Mouse (Mus musculus): ENCODE measurements at regions not wholly inside any gene's neighbourhood (a gene's known extent, or its start where the extent isn't known, plus 50 kb on each side); places are given as distances from the start of the nearest gene placed in this dataset.

DNA sequence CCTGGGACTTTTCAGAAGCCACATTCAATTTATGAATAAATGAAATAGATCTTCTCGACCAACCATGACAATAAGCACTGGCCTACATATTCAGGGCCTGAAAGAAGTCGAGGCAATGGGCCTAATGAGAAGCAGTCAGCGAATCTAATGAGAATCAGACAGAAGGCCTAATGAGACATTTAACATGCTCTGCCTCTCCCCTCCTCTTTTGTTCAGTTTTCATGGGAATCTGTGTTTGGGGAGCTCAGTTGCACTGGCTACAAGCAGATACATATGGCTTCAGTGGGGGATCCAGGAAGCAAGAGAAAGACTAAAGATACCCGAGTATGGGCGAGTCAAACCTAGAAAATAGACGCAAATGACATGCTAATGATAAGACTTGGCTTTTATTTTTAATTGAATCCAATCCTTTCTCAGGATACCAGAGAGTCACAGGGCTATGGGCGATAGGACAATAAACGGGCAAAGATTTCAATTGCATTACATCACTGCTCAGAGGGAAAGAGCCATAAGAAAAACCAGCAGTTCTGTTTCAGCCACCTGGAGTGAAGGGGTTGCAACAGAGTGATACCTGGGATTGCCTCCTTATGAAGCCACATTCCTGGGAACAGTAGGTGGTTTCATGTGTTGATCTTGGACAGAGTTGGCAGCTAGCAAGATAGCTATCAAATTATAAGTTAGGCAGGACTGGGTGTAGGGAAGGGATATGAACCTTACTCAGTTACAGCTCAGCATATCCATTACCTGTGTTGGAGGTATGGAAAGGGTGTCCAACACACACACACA, 751.3 kb downstream of the Inhba start:
- Histone ChIP-seq H3K36me3 (ENCODE audit: control insufficient read depth, insufficient read depth) (no peaks in the 10 kb centered on the region), H3K79me2 (ENCODE audit: control insufficient read depth, insufficient read depth) (no peaks in the 10 kb centered on the region), H3ac (ENCODE audit: control insufficient read depth, insufficient read length, low read depth) (no peak overlapping the region), H3K4me3 (ENCODE audit: insufficient read depth, poor library complexity, severe bottlenecking) (no peak overlapping the region), H3K27me3 (ENCODE audit: control insufficient read depth, insufficient read depth, insufficient read length) (no peaks in the 10 kb centered on the region), H3K79me3 (ENCODE audit: low read depth) (no peaks in the 10 kb centered on the region)
- TF ChIP-seq MYOD1 (IDR thresholded peaks at IDR 0.05; ENCODE audit: control insufficient read depth, insufficient read length, low read depth) = no peak
- no peak for TF ChIP-seq FOSL1 (IDR thresholded peaks at IDR 0.05; ENCODE audit: insufficient read depth, low read length, poor library complexity, severe bottlenecking)
- no peak for TF ChIP-seq CEBPB (IDR thresholded peaks at IDR 0.05; ENCODE audit: low read depth)
- no peak for TF ChIP-seq MYOG (IDR thresholded peaks at IDR 0.05; ENCODE audit: control insufficient read depth, extremely low read depth, insufficient read length)
- TF ChIP-seq USF1 (IDR thresholded peaks at IDR 0.05; ENCODE audit: low read depth) = no peak
- TF ChIP-seq CTCF (IDR thresholded peaks at IDR 0.05; ENCODE audit: control insufficient read depth, insufficient read depth, insufficient read length) = no peak
- no peak for TF ChIP-seq MAX (IDR thresholded peaks at IDR 0.05)

DNA sequence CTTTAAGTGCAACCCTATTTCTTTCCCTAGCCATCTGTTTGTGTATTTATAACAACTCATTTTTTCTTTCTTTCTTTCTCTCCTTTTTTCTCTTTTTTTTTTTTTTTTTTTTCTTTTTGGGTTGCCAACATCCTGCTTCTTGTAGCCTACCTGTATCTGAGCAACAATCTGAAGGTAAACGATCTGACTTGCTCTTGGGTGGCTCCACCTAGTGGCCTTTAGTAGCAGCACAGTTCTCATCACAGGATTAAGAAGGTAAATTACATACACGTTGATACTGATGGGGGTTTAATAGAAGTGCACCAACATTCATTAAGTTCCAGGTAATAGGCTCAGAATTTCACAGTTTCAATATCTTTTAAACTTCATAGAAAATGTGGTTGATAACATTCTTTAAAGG, 752.1 kb downstream of the Inhba start:
- peak; percentile 23 for TF ChIP-seq CTCF (IDR thresholded peaks at IDR 0.05; ENCODE audit: control insufficient read depth, insufficient read depth, insufficient read length)
- TF ChIP-seq FOSL1 (IDR thresholded peaks at IDR 0.05; ENCODE audit: insufficient read depth, low read length, poor library complexity, severe bottlenecking) = no peak
- no peaks in the 10 kb centered on the region for H3K79me2 ChIP-seq (ENCODE audit: control insufficient read depth, insufficient read depth)
- no peak overlapping the region for H3ac ChIP-seq (ENCODE audit: control insufficient read depth, insufficient read length, low read depth)
- no peaks in the 10 kb centered on the region for H3K36me3 ChIP-seq (ENCODE audit: control insufficient read depth, insufficient read depth)
- H3K27me3 ChIP-seq (ENCODE audit: control insufficient read depth, insufficient read depth, insufficient read length) = no peaks in the 10 kb centered on the region
- no peaks in the 10 kb centered on the region for H3K79me3 ChIP-seq (ENCODE audit: low read depth)
- no peak overlapping the region for H3K4me3 ChIP-seq (ENCODE audit: insufficient read depth, poor library complexity, severe bottlenecking)

DNA sequence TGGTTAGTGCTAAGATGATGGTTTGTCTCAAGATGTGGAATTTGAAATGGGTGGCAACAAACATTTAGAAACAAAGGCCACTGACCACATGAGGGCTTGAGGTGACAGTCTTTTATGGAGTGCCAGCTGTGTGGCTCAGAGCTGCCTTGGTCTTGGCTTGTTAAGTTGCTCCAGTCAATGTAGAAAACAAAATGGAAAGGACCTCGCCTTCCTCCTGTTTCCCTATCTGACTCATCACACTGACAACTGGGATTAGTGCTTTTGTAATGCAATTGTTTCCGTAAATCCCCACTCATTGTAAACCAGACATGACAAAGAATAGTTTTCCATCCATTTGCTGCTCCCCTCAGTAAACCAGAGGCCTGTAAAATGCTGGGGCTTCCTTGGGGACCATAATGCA, 757.8 kb downstream of the Inhba start:
- no peak for TF ChIP-seq MYOG (IDR thresholded peaks at IDR 0.05; ENCODE audit: control insufficient read depth, extremely low read depth, insufficient read length)
- TF ChIP-seq USF1 (IDR thresholded peaks at IDR 0.05; ENCODE audit: low read depth) = no peak
- no peak for TF ChIP-seq FOSL1 (IDR thresholded peaks at IDR 0.05; ENCODE audit: insufficient read depth, low read length, poor library complexity, severe bottlenecking)
- TF ChIP-seq CEBPB (IDR thresholded peaks at IDR 0.05; ENCODE audit: low read depth) = no peak
- no peak for TF ChIP-seq CTCF (IDR thresholded peaks at IDR 0.05; ENCODE audit: control insufficient read depth, insufficient read depth, insufficient read length)
- TF ChIP-seq MAX (IDR thresholded peaks at IDR 0.05) = no peak
- TF ChIP-seq MYOD1 (IDR thresholded peaks at IDR 0.05; ENCODE audit: control insufficient read depth, insufficient read length, low read depth) = no peak
- no peak overlapping the region for H3K4me3 ChIP-seq (ENCODE audit: insufficient read depth, poor library complexity, severe bottlenecking)
- H3K27me3 ChIP-seq (ENCODE audit: control insufficient read depth, insufficient read depth, insufficient read length) = no peaks in the 10 kb centered on the region
- no peaks in the 10 kb centered on the region for H3K79me2 ChIP-seq (ENCODE audit: control insufficient read depth, insufficient read depth)
- H3ac ChIP-seq (ENCODE audit: control insufficient read depth, insufficient read length, low read depth) = no peak overlapping the region
- H3K36me3 ChIP-seq (ENCODE audit: control insufficient read depth, insufficient read depth) = no peaks in the 10 kb centered on the region
- no peaks in the 10 kb centered on the region for H3K79me3 ChIP-seq (ENCODE audit: low read depth)

DNA sequence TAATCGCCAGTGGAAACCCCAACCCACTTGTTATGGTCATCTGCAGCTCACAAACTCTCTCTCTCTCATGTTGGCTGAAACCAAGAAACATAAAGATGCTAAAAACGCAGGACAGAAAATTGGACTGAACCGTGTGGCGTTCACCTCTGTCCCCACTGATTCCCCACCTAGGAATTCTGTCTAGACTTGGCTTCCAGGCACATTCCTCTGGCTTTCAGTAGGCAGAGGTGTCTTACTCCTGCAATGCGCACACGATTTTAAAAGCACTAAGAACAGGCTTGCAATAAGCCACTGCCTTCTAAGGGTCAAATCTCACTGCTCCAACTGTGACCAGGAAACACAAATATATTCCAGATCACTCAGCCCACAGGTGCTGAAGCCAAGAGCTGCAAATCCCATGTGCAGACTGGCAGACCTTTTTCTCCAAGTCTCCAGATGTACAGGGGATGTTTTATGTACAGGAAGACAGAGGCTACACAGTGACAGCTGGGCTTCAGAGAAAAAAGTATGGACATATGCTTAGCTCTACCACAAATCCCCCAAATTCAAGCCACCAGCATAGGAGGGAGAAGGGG, 758.3 kb downstream of the Inhba start:
- no peak for TF ChIP-seq USF1 (IDR thresholded peaks at IDR 0.05; ENCODE audit: low read depth)
- TF ChIP-seq MYOG (IDR thresholded peaks at IDR 0.05; ENCODE audit: control insufficient read depth, extremely low read depth, insufficient read length) = no peak
- TF ChIP-seq MYOD1 (IDR thresholded peaks at IDR 0.05; ENCODE audit: control insufficient read depth, insufficient read length, low read depth) = no peak
- TF ChIP-seq MAX (IDR thresholded peaks at IDR 0.05) = no peak
- no peak for TF ChIP-seq CEBPB (IDR thresholded peaks at IDR 0.05; ENCODE audit: low read depth)
- no peak for TF ChIP-seq FOSL1 (IDR thresholded peaks at IDR 0.05; ENCODE audit: insufficient read depth, low read length, poor library complexity, severe bottlenecking)
- TF ChIP-seq CTCF (IDR thresholded peaks at IDR 0.05; ENCODE audit: control insufficient read depth, insufficient read depth, insufficient read length) = no peak
- Histone ChIP-seq H3K79me3 (ENCODE audit: low read depth) (no peaks in the 10 kb centered on the region), H3K4me3 (ENCODE audit: insufficient read depth, poor library complexity, severe bottlenecking) (no peak overlapping the region), H3K27me3 (ENCODE audit: control insufficient read depth, insufficient read depth, insufficient read length) (no peaks in the 10 kb centered on the region), H3K79me2 (ENCODE audit: control insufficient read depth, insufficient read depth) (no peaks in the 10 kb centered on the region), H3ac (ENCODE audit: control insufficient read depth, insufficient read length, low read depth) (no peak overlapping the region), H3K36me3 (ENCODE audit: control insufficient read depth, insufficient read depth) (no peaks in the 10 kb centered on the region)

DNA sequence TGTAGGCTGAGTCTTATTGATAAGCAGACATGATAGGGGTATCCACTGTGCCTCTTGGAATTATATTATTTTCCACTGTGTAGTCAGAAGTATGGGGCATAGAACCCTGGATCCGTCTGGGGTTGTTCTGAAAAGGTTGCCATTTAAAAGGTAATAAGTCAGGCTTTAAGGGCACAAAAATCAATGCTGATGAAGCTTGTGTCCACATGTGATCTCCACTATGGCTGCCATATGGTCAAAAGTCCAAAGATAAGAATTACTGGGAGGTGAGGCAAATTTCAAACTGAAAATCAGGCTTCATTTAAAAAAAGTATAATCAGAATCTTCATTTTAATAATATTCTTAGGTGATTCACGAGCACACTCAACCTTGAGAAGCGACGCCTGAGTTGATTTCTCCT, 760.2 kb downstream of the Inhba start:
- H3ac ChIP-seq (ENCODE audit: control insufficient read depth, insufficient read length, low read depth) = no peak overlapping the region
- no peaks in the 10 kb centered on the region for H3K79me3 ChIP-seq (ENCODE audit: low read depth)
- TF ChIP-seq CTCF (IDR thresholded peaks at IDR 0.05; ENCODE audit: control insufficient read depth, insufficient read depth, insufficient read length) (no peak), MYOG (IDR thresholded peaks at IDR 0.05; ENCODE audit: control insufficient read depth, extremely low read depth, insufficient read length) (no peak), FOSL1 (IDR thresholded peaks at IDR 0.05; ENCODE audit: insufficient read depth, low read length, poor library complexity, severe bottlenecking) (no peak), USF1 (IDR thresholded peaks at IDR 0.05; ENCODE audit: low read depth) (no peak)
- no peaks in the 10 kb centered on the region for H3K79me2 ChIP-seq (ENCODE audit: control insufficient read depth, insufficient read depth)
- no peak overlapping the region for H3K4me3 ChIP-seq (ENCODE audit: insufficient read depth, poor library complexity, severe bottlenecking)
- no peaks in the 10 kb centered on the region for H3K36me3 ChIP-seq (ENCODE audit: control insufficient read depth, insufficient read depth)
- H3K27me3 ChIP-seq (ENCODE audit: control insufficient read depth, insufficient read depth, insufficient read length) = no peaks in the 10 kb centered on the region

DNA sequence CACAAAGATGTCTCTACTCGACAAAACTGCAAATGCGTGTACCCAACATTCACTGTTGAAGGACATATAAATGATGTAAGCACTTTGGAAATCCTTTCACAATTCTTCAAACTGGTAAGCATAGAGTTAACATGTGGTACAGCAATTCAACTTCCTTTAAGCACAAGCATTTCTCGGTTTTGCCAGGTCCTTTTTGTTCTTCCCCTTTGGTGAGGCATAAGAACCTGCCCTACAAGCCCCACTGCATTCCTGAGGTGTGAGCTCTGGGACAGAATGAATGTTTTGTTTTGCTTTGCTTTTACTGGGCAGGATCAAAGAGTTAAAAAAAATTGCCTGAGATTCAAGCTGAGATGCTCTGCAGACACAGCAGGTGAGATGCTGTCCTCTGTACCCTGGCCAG, 793.9 kb downstream of the Inhba start:
- H3ac ChIP-seq (ENCODE audit: control insufficient read depth, insufficient read length, low read depth) = no peak overlapping the region
- no peaks in the 10 kb centered on the region for H3K36me3 ChIP-seq (ENCODE audit: control insufficient read depth, insufficient read depth)
- no peaks in the 10 kb centered on the region for H3K27me3 ChIP-seq (ENCODE audit: control insufficient read depth, insufficient read depth, insufficient read length)
- no peak overlapping the region for H3K4me3 ChIP-seq (ENCODE audit: insufficient read depth, poor library complexity, severe bottlenecking)
- TF ChIP-seq CTCF (IDR thresholded peaks at IDR 0.05; ENCODE audit: control insufficient read depth, insufficient read depth, insufficient read length) = no peak
- no peaks in the 10 kb centered on the region for H3K79me3 ChIP-seq (ENCODE audit: low read depth)
- H3K79me2 ChIP-seq (ENCODE audit: control insufficient read depth, insufficient read depth) = no peaks in the 10 kb centered on the region

All from C2C12 (cell line).